Mouse (Mus musculus) CH12.LX (cell line): ENCODE measurements around the gene Imp3. TPM values are rescaled to one million over a fixed set of nuclear protein-coding genes. Genes with fewer than 3 reads are reported as not detected.

Source experiments
- DNase-seq: peaks from one replicate; pipeline ENCODE4 v3.0.0-alpha.2; 2013; ENCODE audit errors: extremely low read depth
- H3K27ac ChIP-seq: 2 replicates; pipeline ENCODE4 v1.5.1; 2012; ENCODE audit warnings: low read depth, mild to moderate bottlenecking, control low read depth, moderate library complexity; ENCODE audit not compliant: insufficient read depth
- H3K27me3 ChIP-seq: replicated peaks from 2 replicates; pipeline ENCODE3; 2012; ENCODE audit warnings: inconsistent platforms
- H3K36me3 ChIP-seq, 2 experiments: replicated peaks in 1 of 2; 2 replicates each; pipeline versions ENCODE3 to v1.6.1; 2012; ENCODE audit warnings: inconsistent platforms in 1 of 2, low read length in 1 of 2, mild to moderate bottlenecking in 1 of 2, mixed read lengths in 1 of 2, moderate library complexity in 1 of 2; ENCODE audit not compliant: control insufficient read depth in 1 of 2, insufficient read depth in 1 of 2
- H3K4me1 ChIP-seq, 2 experiments: 2 replicates each; pipeline ENCODE4 v1.6.1; 2012; ENCODE audit warnings: inconsistent platforms in 1 of 2, moderate library complexity in 1 of 2; ENCODE audit not compliant: insufficient read depth in 2 of 2, control insufficient read depth in 1 of 2
- H3K4me2 ChIP-seq: 2 replicates; pipeline ENCODE4 v1.6.1; 2012; ENCODE audit warnings: low read depth, mild to moderate bottlenecking, control low read depth; ENCODE audit not compliant: poor library complexity, insufficient read depth, severe bottlenecking
- H3K4me3 ChIP-seq, 3 experiments: fragments of 150-350 bp in 1 of 3; sonication (generic) in 1 of 3; replicated peaks in 1 of 3; 2 replicates each; pipeline versions ENCODE3 to v1.5.1; 2011 to 2012; ENCODE audit warnings: low read depth in 2 of 3, low read length in 2 of 3, mild to moderate bottlenecking in 2 of 3, moderate library complexity in 2 of 3, control low read depth in 1 of 3, improper control_type of control experiment in 1 of 3, inconsistent platforms in 1 of 3, mixed read lengths in 1 of 3; ENCODE audit not compliant: poor library complexity in 1 of 3
- H3K79me2 ChIP-seq: replicated peaks from 2 replicates; pipeline ENCODE4 v1.6.1; 2012; ENCODE audit warnings: mild to moderate bottlenecking, moderate library complexity; ENCODE audit not compliant: control insufficient read depth, poor library complexity, insufficient read depth, severe bottlenecking; ENCODE audit errors: extremely low read depth
- H3K9ac ChIP-seq: 2 replicates; pipeline ENCODE4 v1.6.1; 2012; ENCODE audit warnings: low read depth, mild to moderate bottlenecking, control low read depth, moderate library complexity; ENCODE audit not compliant: insufficient read depth
- H3K9me3 ChIP-seq: replicated peaks from 2 replicates; pipeline ENCODE3; 2012; ENCODE audit warnings: low read length, inconsistent platforms, mixed read lengths
- BHLHE40 ChIP-seq: IDR thresholded peaks from 2 replicates; pipeline ENCODE4 v1.6.1; 2011; ENCODE audit warnings: mild to moderate bottlenecking, low read depth, low read length, improper control_type of control experiment
- CHD2 ChIP-seq: IDR thresholded peaks from 2 replicates; pipeline ENCODE4 v1.6.1; 2011; ENCODE audit warnings: low read length, improper control_type of control experiment
- CTCF ChIP-seq, 2 experiments: IDR thresholded peaks in 1 of 2; conservative IDR thresholded peaks in 1 of 2; 2 replicates each; pipeline ENCODE4 v1.5.1; 2011 to 2012; ENCODE audit warnings: low read depth in 2 of 2, low read length in 2 of 2, improper control_type of control experiment in 1 of 2, inconsistent platforms in 1 of 2, mild to moderate bottlenecking in 1 of 2, moderate library complexity in 1 of 2
- E2F4 ChIP-seq: IDR thresholded peaks from 2 replicates; pipeline ENCODE4 v1.6.1; 2011; ENCODE audit warnings: low read depth, low read length, improper control_type of control experiment; ENCODE audit not compliant: insufficient replicate concordance
- ELF1 ChIP-seq: IDR thresholded peaks from 2 replicates; pipeline ENCODE4 v1.6.1; 2014; ENCODE audit warnings: low read depth, mild to moderate bottlenecking, inconsistent platforms, low read length, improper control_type of control experiment
- GABPA ChIP-seq: IDR thresholded peaks from 2 replicates; pipeline ENCODE4 v1.6.1; 2012; ENCODE audit warnings: low read depth, low read length, improper control_type of control experiment, inconsistent platforms; ENCODE audit not compliant: insufficient replicate concordance
- KAT2A ChIP-seq: IDR thresholded peaks from 2 replicates; pipeline ENCODE4 v1.6.1; 2012; ENCODE audit warnings: low read length, improper control_type of control experiment, inconsistent platforms; ENCODE audit not compliant: insufficient replicate concordance
- MAFK ChIP-seq: IDR thresholded peaks from 2 replicates; pipeline ENCODE4 v1.6.1; 2011; ENCODE audit warnings: low read length, improper control_type of control experiment; ENCODE audit not compliant: insufficient replicate concordance
- MAX ChIP-seq: IDR thresholded peaks from 2 replicates; pipeline ENCODE4 v1.6.1; 2011; ENCODE audit warnings: low read length, improper control_type of control experiment
- MAZ ChIP-seq: IDR thresholded peaks from 2 replicates; pipeline ENCODE4 v1.6.1; 2012; ENCODE audit warnings: low read depth, mild to moderate bottlenecking, inconsistent platforms, low read length, improper control_type of control experiment, moderate library complexity
- MEF2A ChIP-seq: IDR thresholded peaks from 2 replicates; pipeline ENCODE4 v1.6.1; 2014; ENCODE audit warnings: low read depth, mild to moderate bottlenecking, inconsistent platforms, low read length, improper control_type of control experiment, borderline replicate concordance
- MYC ChIP-seq: IDR thresholded peaks from 2 replicates; pipeline ENCODE4 v1.6.1; 2011; ENCODE audit warnings: low read depth, mild to moderate bottlenecking, improper control_type of control experiment, low read length
- NRF1 ChIP-seq: IDR thresholded peaks from 2 replicates; pipeline ENCODE4 v1.6.1; 2014; ENCODE audit warnings: low read depth, mild to moderate bottlenecking, inconsistent platforms, low read length, improper control_type of control experiment, moderate library complexity
- PAX5 ChIP-seq: IDR thresholded peaks from 2 replicates; pipeline ENCODE4 v1.6.1; 2012; ENCODE audit warnings: low read length, inconsistent platforms, mixed read lengths
- POLR2A ChIP-seq: IDR thresholded peaks from 2 replicates; pipeline ENCODE4 v1.6.1; 2011; ENCODE audit warnings: low read depth, mild to moderate bottlenecking, improper control_type of control experiment, low read length
- POLR2AphosphoS2 ChIP-seq: IDR thresholded peaks from 2 replicates; pipeline ENCODE4 v1.6.1; 2011; ENCODE audit warnings: low read depth, low read length, improper control_type of control experiment
- SIN3A ChIP-seq: IDR thresholded peaks from 2 replicates; pipeline ENCODE4 v1.6.1; 2012; ENCODE audit warnings: low read length, improper control_type of control experiment, inconsistent platforms
- SMC3 ChIP-seq: IDR thresholded peaks from 2 replicates; pipeline ENCODE4 v1.6.1; 2011; ENCODE audit warnings: low read depth, low read length, improper control_type of control experiment
- TCF12 ChIP-seq: IDR thresholded peaks from 2 replicates; pipeline ENCODE4 v1.6.1; 2014; ENCODE audit warnings: low read depth, mild to moderate bottlenecking, inconsistent platforms, low read length, improper control_type of control experiment
- UBTF ChIP-seq: IDR thresholded peaks from 2 replicates; pipeline ENCODE4 v1.6.1; 2012; ENCODE audit warnings: low read depth, mild to moderate bottlenecking, inconsistent platforms, low read length, improper control_type of control experiment, moderate library complexity
- USF2 ChIP-seq: conservative IDR thresholded peaks from 2 replicates; pipeline ENCODE4 v1.6.1; 2011; ENCODE audit warnings: low read depth, low read length, improper control_type of control experiment
- ZMIZ1 ChIP-seq: IDR thresholded peaks from 2 replicates; pipeline ENCODE4 v1.6.1; 2012; ENCODE audit warnings: low read depth, mild to moderate bottlenecking, inconsistent platforms, low read length, improper control_type of control experiment
- dilution Hi-C: fragments of 300-500 bp; cut with MboI; formaldehyde crosslinking; loops from 2 replicates; pipeline ENCODE4 v1.14.3; 2020; ENCODE audit warnings: low sequenced_read_pairs; ENCODE audit not compliant: extremely low pct_unique_long_range_greater_than_20kb, extremely low pct_ligation_motif_present
- in situ Hi-C: fragments of 300-500 bp; cut with MboI; formaldehyde crosslinking; loops from 3 replicates; pipeline ENCODE4 v1.14.3; 2019; ENCODE audit warnings: low sequenced_read_pairs, low pct_ligation_motif_present, low pct_unique_long_range_greater_than_20kb, mixed read lengths
- polyA plus RNA-seq: library from polyadenylated mRNA; unstranded; fragments of >175 nt; gene quantifications from 2 replicates; pipeline ENCODE4 v1.2.1, GENCODE M21; 2012; ENCODE audit warnings: low read depth; ENCODE audit not compliant: insufficient read length
- total RNA-seq, 2 experiments: library from RNA; depleted of rRNA; stranded (reverse); fragments of 300-350 nt in 1 of 2; fragments of >200 nt in 1 of 2; gene quantifications; 2 replicates each; pipeline ENCODE4 v1.2.3; 2012 to 2014

Gene Imp3
- total and polyA plus RNA-seq, 3 experiments, result 134 to 197 (median 165) TPM

DNA sequence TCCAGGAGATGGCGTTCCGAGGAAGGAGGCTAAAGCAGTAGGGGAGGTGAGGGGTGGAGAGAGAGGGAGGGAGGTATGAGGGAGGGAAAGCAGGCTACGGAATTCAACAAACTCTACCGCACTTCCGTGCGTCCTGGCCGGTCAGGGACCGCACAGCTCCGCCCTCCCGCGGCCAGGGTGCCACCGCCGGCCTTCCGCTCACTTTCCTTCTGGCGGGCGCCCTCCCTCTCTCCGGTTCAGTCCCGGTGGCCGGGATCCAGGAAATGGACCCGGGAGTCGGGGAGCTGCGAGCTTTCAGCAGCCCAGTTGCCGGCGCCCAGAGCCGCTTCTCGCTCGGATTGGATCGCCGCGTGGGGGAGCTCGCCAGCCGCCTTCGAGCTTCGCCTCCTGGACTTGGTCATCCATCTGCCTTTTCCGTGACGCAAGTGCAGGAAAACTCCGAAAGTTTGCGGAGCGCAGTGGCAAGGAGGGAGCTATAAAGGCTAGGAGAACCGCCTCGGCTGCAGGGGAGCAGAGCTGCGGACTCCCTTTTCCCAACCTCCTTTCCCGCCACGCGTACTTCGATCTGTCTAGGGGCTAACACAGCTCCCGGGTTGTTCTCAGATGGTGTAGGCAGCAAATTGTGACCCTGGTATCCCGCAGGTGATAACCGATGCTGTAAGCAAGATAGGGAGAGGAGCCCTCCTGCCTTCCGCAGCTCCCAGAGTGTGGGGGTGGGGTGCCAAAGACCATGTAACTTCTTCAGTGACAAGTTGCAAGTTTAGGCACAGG is 9.0 kb upstream of the Imp3 start, which contains the start of gene Snx33 (continued):
- peak; percentile 14; the same call in 1 of the 2 replicates for TF ChIP-seq BHLHE40
- no peak for TF ChIP-seq POLR2AphosphoS2
- 0 out of 2 replicates have a peak, but pooled peaks have one; percentile 26 for TF ChIP-seq TCF12
- peak; percentile 4; the same call in 1 of the 2 replicates for TF ChIP-seq MEF2A
- no peak for TF ChIP-seq GABPA
- 0 out of 2 replicates have a peak, but pooled peaks have one; percentile 32 for TF ChIP-seq MYC
- peak; percentile 69 for TF ChIP-seq ELF1
- TF ChIP-seq MAX, result peak; percentile 31; the same call in 1 of the 2 replicates
- TF ChIP-seq PAX5, result no peak
- 0 out of 2 replicates have a peak, but pooled peaks have one; percentile 23 for TF ChIP-seq E2F4
- no peak; the same call in 1 of the 2 replicates for TF ChIP-seq MAZ
- TF ChIP-seq UBTF, result peak; percentile 84
- TF ChIP-seq CHD2, result 0 out of 2 replicates have a peak, but pooled peaks have one; percentile 22
- no peak for TF ChIP-seq ZMIZ1
- peak; percentile 23; the same call in 1 of the 2 replicates for TF ChIP-seq SMC3
- TF ChIP-seq NRF1, result no peak
- TF ChIP-seq SIN3A, result no peak
- TF ChIP-seq MAFK, result no peak
- no peak for TF ChIP-seq USF2
- no peak for TF ChIP-seq KAT2A
- peak in 1 of 2 experiments; percentile 70; a peak in 2 of 4 replicates for TF ChIP-seq CTCF (conservative IDR thresholded peaks at IDR 0.05 in 1 of 2, IDR thresholded peaks at IDR 0.05 in 1 of 2; ENCODE audit: low read depth in 2 of 2, low read length in 2 of 2)

DNA sequence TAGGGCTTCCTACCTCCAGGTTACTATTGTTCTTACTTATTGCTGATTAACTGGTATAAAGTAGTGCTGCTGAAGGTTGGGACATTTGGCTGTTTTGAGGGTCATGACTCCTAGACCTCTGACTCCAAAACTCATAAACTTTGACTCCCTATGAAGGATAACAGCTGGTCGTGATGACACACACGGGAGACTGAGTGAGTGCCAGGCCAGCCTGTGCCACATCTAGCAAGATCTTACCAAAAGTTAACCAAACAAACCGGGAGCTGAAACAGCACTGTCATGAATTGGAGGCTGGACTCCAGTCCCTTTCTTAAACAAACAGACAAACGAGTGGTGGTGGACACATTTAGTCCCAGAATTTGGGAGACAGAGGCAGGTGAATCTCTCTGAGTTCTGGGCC is 7.8 kb upstream of the Imp3 start:
- dilution Hi-C loops, result no loop called here
- in situ Hi-C loops, result no loop called here
- no peak for DNase-seq

More for the DNA sequence above, 7.8 kb upstream of the Imp3 start:
- H3K79me2 ChIP-seq, result no peaks in the 10 kb centered on the region
- H3K36me3 ChIP-seq, result peaks cover 0 to 21% of the 10 kb centered on the region in 2 experiments
- H3K4me2 ChIP-seq, result no peak overlapping the region
- H3K4me1 ChIP-seq, result peaks cover 13 to 26% of the 10 kb centered on the region in 2 experiments
- H3K9ac ChIP-seq, result no peak overlapping the region
- peaks cover 28% of the 10 kb centered on the region for H3K27me3 ChIP-seq
- no peak overlapping the region for H3K27ac ChIP-seq
- no peak overlapping the region for H3K4me3 ChIP-seq
- TF ChIP-seq MEF2A (no peak), POLR2A (no peak)
- no peaks in the 10 kb centered on the region for H3K9me3 ChIP-seq
